Mouse (Mus musculus) hematopoietic stem cell, adult 5-6 weeks (primary cell): ENCODE results near the gene Shq1. TPM values are rescaled to one million over a fixed set of nuclear protein-coding genes. Genes with fewer than 3 reads are reported as not detected.

Source experiments
- ATAC-seq, 2 experiments: fragments of 125-278 bp in 1 of 2; replicated peaks in 1 of 2; 2 replicates each; pipeline ENCODE4 v1.8.0; 2016 to 2017; ENCODE audit warnings: inconsistent platforms in 2 of 2, mild to moderate bottlenecking in 2 of 2, moderate number of reproducible peaks in 2 of 2, low read depth in 1 of 2, moderate TSS enrichment in 1 of 2; ENCODE audit not compliant: low FRiP score in 2 of 2, poor library complexity in 2 of 2, severe bottlenecking in 2 of 2, insufficient read depth in 1 of 2, low TSS enrichment in 1 of 2
- total RNA-seq: library from RNA; stranded (forward); fragments of 172-1452, 232-1000 nt; gene quantifications from 2 replicates; pipeline ENCODE4 v1.2.3, GENCODE M21; 2017

Shq1 gene
- total RNA-seq, 1 experiment from 2014 or later: 18.8 TPM

- no peak for ATAC-seq
Observed at GRCm38 (mm10) chr6:100676461-100676860, 5.5 kb upstream of the Shq1 start.

GRCm38 (mm10) chr6:100674974-100675373 lies 4.0 kb upstream of the Shq1 start:
- no peak for ATAC-seq

GRCm38 (mm10) chr6:100671401-100671800 lies 444 bp upstream of the Shq1 start:
- ATAC-seq: no peak

- peak; percentile 72 to 78 for ATAC-seq
Observed at GRCm38 (mm10) chr6:100670370-100670841, 551 bp downstream of the Shq1 start.

GRCm38 (mm10) chr6:100668858-100669257 lies 2.1 kb downstream of the Shq1 start:
- no peak for ATAC-seq

- ATAC-seq: no peak
Observed at GRCm38 (mm10) chr6:100667644-100668043, 3.3 kb downstream of the Shq1 start.

GRCm38 (mm10) chr6:100662224-100662623 lies 8.7 kb downstream of the Shq1 start:
- ATAC-seq: no peak

GRCm38 (mm10) chr6:100660395-100660794 lies 10.6 kb downstream of the Shq1 start:
- ATAC-seq: no peak

- no peak for ATAC-seq
Observed at GRCm38 (mm10) chr6:100652535-100652934, 18.4 kb downstream of the Shq1 start.

GRCm38 (mm10) chr6:100647196-100647595 lies 23.8 kb downstream of the Shq1 start:
- ATAC-seq: peak; percentile 64 to 83

- no peak for ATAC-seq
Observed at GRCm38 (mm10) chr6:100645469-100646201, 25.3 kb downstream of the Shq1 start.

GRCm38 (mm10) chr6:100644631-100645030 lies 26.3 kb downstream of the Shq1 start:
- ATAC-seq: no peak

GRCm38 (mm10) chr6:100642786-100643185 lies 28.2 kb downstream of the Shq1 start:
- ATAC-seq: no peak

GRCm38 (mm10) chr6:100640591-100640990 lies 30.4 kb downstream of the Shq1 start:
- ATAC-seq: no peak

GRCm38 (mm10) chr6:100629086-100629485 lies 41.9 kb downstream of the Shq1 start:
- ATAC-seq: no peak

GRCm38 (mm10) chr6:100628223-100628622 lies 42.7 kb downstream of the Shq1 start:
- no peak for ATAC-seq

GRCm38 (mm10) chr6:100623922-100624321 lies 47.0 kb downstream of the Shq1 start:
- no peak for ATAC-seq

GRCm38 (mm10) chr6:100622861-100623507 lies 48.0 kb downstream of the Shq1 start:
- no peak for ATAC-seq

- no peak for ATAC-seq
Observed at GRCm38 (mm10) chr6:100620411-100620810, 50.5 kb downstream of the Shq1 start.
